Mouse (Mus musculus): ENCODE measurements around the gene H2-Q4. TPM values are rescaled to one million over a fixed set of nuclear protein-coding genes. Genes with fewer than 3 reads are reported as not detected.

Gene H2-Q4
- 21.8 TPM for polyA plus RNA-seq (2014; fragmentation: Illumina TruSeq; extraction: RNeasy Lipid Tissue Mini Kit (QIAGEN cat#74804))

GRCm38 (mm10) chr17:35379369-35379728, at the start of gene H2-Q4:
Gene H2-Q4, plus strand, starts transcription at chr17:35379617.

GRCm38 (mm10) chr17:35342071-35342671, 37.2 kb upstream of the H2-Q4 start, which contains the start of gene H2-Q2:
Gene H2-Q2, plus strand, starts transcription at chr17:35342242.

GRCm38 (mm10) chr17:35424624-35425416, 45.4 kb downstream of the H2-Q4 start, which contains the start of gene H2-Q6:
Gene H2-Q6, plus strand, starts transcription at chr17:35424850.

Other genes with a start within 250 kb of the H2-Q4 start
- gene Apom, start 247.6 kb upstream of the H2-Q4 start, polyA plus RNA-seq (2014; fragmentation: Illumina TruSeq; extraction: RNeasy Lipid Tissue Mini Kit (QIAGEN cat#74804)) = not detected
- gene Bag6, start 244.4 kb upstream of the H2-Q4 start, polyA plus RNA-seq (2014; fragmentation: Illumina TruSeq; extraction: RNeasy Lipid Tissue Mini Kit (QIAGEN cat#74804)) = 9.7 TPM
- 10.0 TPM for gene Prrc2a, start 214.7 kb upstream of the H2-Q4 start, polyA plus RNA-seq (2014; fragmentation: Illumina TruSeq; extraction: RNeasy Lipid Tissue Mini Kit (QIAGEN cat#74804))
- 5.8 TPM for gene Aif1, start 203.5 kb upstream of the H2-Q4 start, polyA plus RNA-seq (2014; fragmentation: Illumina TruSeq; extraction: RNeasy Lipid Tissue Mini Kit (QIAGEN cat#74804))
- gene Lst1, start 191.2 kb upstream of the H2-Q4 start, polyA plus RNA-seq (2014; fragmentation: Illumina TruSeq; extraction: RNeasy Lipid Tissue Mini Kit (QIAGEN cat#74804)) = not detected
- not detected for gene Ltb, start 185.2 kb upstream of the H2-Q4 start, polyA plus RNA-seq (2014; fragmentation: Illumina TruSeq; extraction: RNeasy Lipid Tissue Mini Kit (QIAGEN cat#74804))
- gene Tnf, start 177.6 kb upstream of the H2-Q4 start, polyA plus RNA-seq (2014; fragmentation: Illumina TruSeq; extraction: RNeasy Lipid Tissue Mini Kit (QIAGEN cat#74804)) = not detected
- gene Lta, start 174.3 kb upstream of the H2-Q4 start, polyA plus RNA-seq (2014; fragmentation: Illumina TruSeq; extraction: RNeasy Lipid Tissue Mini Kit (QIAGEN cat#74804)) = not detected
- gene Gm16181, start 158.8 kb upstream of the H2-Q4 start, polyA plus RNA-seq (2014; fragmentation: Illumina TruSeq; extraction: RNeasy Lipid Tissue Mini Kit (QIAGEN cat#74804)) = not detected
- gene Atp6v1g2, start 146.0 kb upstream of the H2-Q4 start, polyA plus RNA-seq (2014; fragmentation: Illumina TruSeq; extraction: RNeasy Lipid Tissue Mini Kit (QIAGEN cat#74804)) = 5.4 TPM
- gene Nfkbil1, start 143.8 kb upstream of the H2-Q4 start, polyA plus RNA-seq (2014; fragmentation: Illumina TruSeq; extraction: RNeasy Lipid Tissue Mini Kit (QIAGEN cat#74804)) = not detected
- 7.3 TPM for gene Ddx39b, start 137.9 kb upstream of the H2-Q4 start, polyA plus RNA-seq (2014; fragmentation: Illumina TruSeq; extraction: RNeasy Lipid Tissue Mini Kit (QIAGEN cat#74804))
- gene H2-D1, start 116.9 kb upstream of the H2-Q4 start, polyA plus RNA-seq (2014; fragmentation: Illumina TruSeq; extraction: RNeasy Lipid Tissue Mini Kit (QIAGEN cat#74804)) = 26.9 TPM
- gene H2-Q1, start 59.2 kb upstream of the H2-Q4 start, polyA plus RNA-seq (2014; fragmentation: Illumina TruSeq; extraction: RNeasy Lipid Tissue Mini Kit (QIAGEN cat#74804)) = not detected
- 2.1 TPM for gene H2-Q2, start 37.4 kb upstream of the H2-Q4 start, polyA plus RNA-seq (2014; fragmentation: Illumina TruSeq; extraction: RNeasy Lipid Tissue Mini Kit (QIAGEN cat#74804))
- 3.0 TPM for gene H2-Q6, start 45.2 kb downstream of the H2-Q4 start, polyA plus RNA-seq (2014; fragmentation: Illumina TruSeq; extraction: RNeasy Lipid Tissue Mini Kit (QIAGEN cat#74804))
- gene H2-Q7, start 59.5 kb downstream of the H2-Q4 start, polyA plus RNA-seq (2014; fragmentation: Illumina TruSeq; extraction: RNeasy Lipid Tissue Mini Kit (QIAGEN cat#74804)) = 2.0 TPM
- 0.80 TPM for gene H2-Q10, start 90.5 kb downstream of the H2-Q4 start, polyA plus RNA-seq (2014; fragmentation: Illumina TruSeq; extraction: RNeasy Lipid Tissue Mini Kit (QIAGEN cat#74804))
- 0.46 TPM for gene Pou5f1, start 126.4 kb downstream of the H2-Q4 start, polyA plus RNA-seq (2014; fragmentation: Illumina TruSeq; extraction: RNeasy Lipid Tissue Mini Kit (QIAGEN cat#74804))
- 1.9 TPM for gene Tcf19, start 137.2 kb downstream of the H2-Q4 start, polyA plus RNA-seq (2014; fragmentation: Illumina TruSeq; extraction: RNeasy Lipid Tissue Mini Kit (QIAGEN cat#74804))
- 0.23 TPM for gene Cchcr1, start 137.5 kb downstream of the H2-Q4 start, polyA plus RNA-seq (2014; fragmentation: Illumina TruSeq; extraction: RNeasy Lipid Tissue Mini Kit (QIAGEN cat#74804))
- not detected for gene Psors1c2, start 153.6 kb downstream of the H2-Q4 start, polyA plus RNA-seq (2014; fragmentation: Illumina TruSeq; extraction: RNeasy Lipid Tissue Mini Kit (QIAGEN cat#74804))
- not detected for gene Cdsn, start 172.5 kb downstream of the H2-Q4 start, polyA plus RNA-seq (2014; fragmentation: Illumina TruSeq; extraction: RNeasy Lipid Tissue Mini Kit (QIAGEN cat#74804))
- 0.48 TPM for gene 2300002M23Rik, start 187.8 kb downstream of the H2-Q4 start, polyA plus RNA-seq (2014; fragmentation: Illumina TruSeq; extraction: RNeasy Lipid Tissue Mini Kit (QIAGEN cat#74804))
- not detected for gene Sfta2, start 221.9 kb downstream of the H2-Q4 start, polyA plus RNA-seq (2014; fragmentation: Illumina TruSeq; extraction: RNeasy Lipid Tissue Mini Kit (QIAGEN cat#74804))
- gene Gm9573, start 247.0 kb downstream of the H2-Q4 start, polyA plus RNA-seq (2014; fragmentation: Illumina TruSeq; extraction: RNeasy Lipid Tissue Mini Kit (QIAGEN cat#74804)) = not detected

Measured in ovary, adult 10 weeks (tissue).